Mouse (Mus musculus): ENCODE results near the gene Elmod3.

Elmod3 gene

GRCm38 (mm10) chr6:72615151-72615550 is 16.9 kb upstream of the Elmod3 start:
- no peak for DNase-seq (ENCODE audit: low spot score)

- DNase-seq (ENCODE audit: low spot score), result no peak
Observed at GRCm38 (mm10) chr6:72610261-72610660, 12.0 kb upstream of the Elmod3 start.

DNA sequence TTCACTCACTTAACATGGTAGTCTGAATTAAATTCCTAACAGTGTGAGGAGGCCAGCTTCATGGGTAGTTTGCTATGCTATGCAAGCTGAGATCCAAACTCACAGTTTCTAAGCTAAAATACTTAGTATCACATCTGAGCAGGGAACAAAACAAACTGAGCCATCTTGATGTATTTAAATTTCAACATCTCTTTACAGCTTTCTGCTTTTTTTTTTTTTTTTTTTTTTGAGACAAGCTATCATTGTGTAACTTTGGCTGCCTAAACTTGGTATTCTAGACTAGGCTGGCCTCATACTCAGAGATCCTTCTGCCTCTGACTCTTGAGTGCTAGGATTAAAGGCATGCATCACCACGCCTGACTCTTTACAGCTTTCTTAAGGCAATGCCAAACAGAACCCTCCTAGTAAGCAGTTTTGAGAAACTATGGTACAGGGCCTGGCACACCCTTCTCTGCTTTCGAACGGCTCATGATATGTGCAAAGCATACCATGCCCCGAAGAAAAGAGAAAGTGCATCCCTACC is 10.5 kb upstream of the Elmod3 start:
- DNase-seq (ENCODE audit: low spot score), result no peak

GRCm38 (mm10) chr6:72607676-72608075 is 9.5 kb upstream of the Elmod3 start:
- no peak for DNase-seq (ENCODE audit: low spot score)

DNA sequence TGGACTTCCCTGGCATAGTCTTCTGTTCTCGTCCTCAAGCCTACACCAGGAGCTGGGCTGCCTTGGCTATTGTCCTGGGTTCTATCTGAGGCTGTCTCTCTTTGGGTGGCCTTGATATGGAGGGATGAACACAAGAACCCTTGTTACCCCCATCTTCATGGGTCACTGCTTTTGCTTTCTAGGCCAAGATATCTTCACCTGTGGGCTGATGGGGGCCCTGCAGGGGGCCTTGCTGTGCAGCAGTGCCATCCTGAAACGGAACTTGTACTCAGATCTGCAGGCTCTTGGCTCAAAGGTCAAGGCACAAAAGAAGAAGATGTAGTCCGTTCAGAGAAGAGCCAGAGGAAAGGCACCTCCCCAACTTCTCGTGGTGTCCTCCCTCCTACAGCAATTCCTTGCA is 8.8 kb upstream of the Elmod3 start:
- DNase-seq (ENCODE audit: low spot score), result no peak

GRCm38 (mm10) chr6:72604066-72604465 is 5.9 kb upstream of the Elmod3 start:
- no peak for DNase-seq (ENCODE audit: low spot score)

- DNase-seq (ENCODE audit: low spot score), result peak; percentile 66
Observed at GRCm38 (mm10) chr6:72601732-72602131, 3.5 kb upstream of the Elmod3 start.

GRCm38 (mm10) chr6:72600771-72601170 is 2.6 kb upstream of the Elmod3 start:
- DNase-seq (ENCODE audit: low spot score), result no peak

- DNase-seq (ENCODE audit: low spot score), result no peak
Observed at GRCm38 (mm10) chr6:72600216-72600615, 2.0 kb upstream of the Elmod3 start.

DNA sequence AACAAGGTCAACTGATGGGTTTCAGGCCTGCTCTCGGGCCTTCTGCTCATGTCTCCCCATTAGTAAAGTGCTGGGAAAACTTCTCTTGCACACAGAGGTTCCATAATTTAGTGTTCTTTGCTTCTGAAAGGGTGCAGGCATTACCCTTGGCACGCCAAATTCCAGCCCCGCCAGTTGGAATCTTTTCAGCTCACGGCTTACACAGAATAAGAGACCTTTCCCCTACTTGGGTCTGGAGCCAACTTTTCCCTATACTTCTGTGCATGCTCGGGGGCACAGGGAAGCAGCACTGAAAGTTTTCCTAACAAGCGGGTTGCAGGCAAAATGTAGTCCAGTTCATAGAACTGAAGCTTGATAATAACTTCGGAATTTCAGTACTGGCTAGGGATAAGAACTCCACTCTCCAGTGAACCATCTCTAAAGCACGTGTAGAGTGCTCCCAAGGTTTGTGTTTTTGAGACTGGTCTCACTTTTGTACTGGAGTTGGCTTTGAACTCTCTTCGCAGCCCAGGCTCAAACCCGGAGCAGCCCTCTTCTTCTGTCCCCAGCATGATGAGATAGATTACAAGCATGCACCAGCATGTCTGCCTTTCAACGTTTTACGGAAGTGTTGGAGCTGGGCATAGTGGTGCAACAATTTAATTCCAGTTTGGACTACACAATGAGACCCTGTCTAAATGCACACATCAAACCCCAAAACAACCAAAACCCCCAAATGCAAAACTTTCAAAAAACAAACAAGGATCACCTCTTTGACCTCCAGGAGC is 761 bp upstream of the Elmod3 start:
- peak; percentile 41 for DNase-seq (ENCODE audit: low spot score)

DNA sequence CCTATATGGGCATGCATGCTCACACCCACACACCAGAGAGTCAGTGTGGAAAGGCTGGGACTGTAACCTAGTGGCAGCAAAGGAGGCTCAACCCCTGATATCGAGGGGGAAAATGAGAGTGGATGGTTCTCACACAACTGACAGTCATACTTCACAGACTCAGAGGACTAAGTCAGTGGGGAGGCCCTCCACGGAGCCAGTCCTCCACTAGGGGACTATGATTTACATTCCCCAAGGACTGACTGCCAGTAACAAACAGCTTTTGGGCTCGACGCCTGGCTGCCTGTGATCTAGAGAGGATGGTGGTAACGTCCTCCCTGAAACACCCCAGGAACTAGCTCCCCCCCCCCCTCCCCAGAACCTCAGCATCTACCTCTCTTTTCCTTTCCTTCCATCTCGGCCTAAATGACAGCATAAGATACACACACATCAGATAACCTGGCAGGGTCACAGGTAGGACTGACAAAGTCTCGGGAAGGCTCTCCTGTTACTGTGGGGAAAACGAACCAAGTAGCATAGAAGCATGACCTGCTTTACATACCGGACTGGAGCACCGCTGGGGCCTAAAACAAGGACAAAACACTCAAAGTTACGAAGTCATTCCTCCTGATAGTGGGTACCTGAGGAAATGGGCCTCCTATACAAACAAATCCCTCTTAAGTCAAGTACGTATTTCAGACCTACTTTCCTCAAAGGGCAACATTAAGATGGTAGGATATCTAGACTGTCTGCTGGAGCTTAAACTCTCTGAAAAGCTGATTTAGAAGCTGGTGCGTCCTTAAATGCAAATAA is 934 bp downstream of the Elmod3 start:
- no peak for DNase-seq (ENCODE audit: low spot score)

- no peak for DNase-seq (ENCODE audit: low spot score)
Observed at GRCm38 (mm10) chr6:72593914-72594313, 4.3 kb downstream of the Elmod3 start.

GRCm38 (mm10) chr6:72593011-72593803 is 5.0 kb downstream of the Elmod3 start:
- no peak for DNase-seq (ENCODE audit: low spot score)

DNA sequence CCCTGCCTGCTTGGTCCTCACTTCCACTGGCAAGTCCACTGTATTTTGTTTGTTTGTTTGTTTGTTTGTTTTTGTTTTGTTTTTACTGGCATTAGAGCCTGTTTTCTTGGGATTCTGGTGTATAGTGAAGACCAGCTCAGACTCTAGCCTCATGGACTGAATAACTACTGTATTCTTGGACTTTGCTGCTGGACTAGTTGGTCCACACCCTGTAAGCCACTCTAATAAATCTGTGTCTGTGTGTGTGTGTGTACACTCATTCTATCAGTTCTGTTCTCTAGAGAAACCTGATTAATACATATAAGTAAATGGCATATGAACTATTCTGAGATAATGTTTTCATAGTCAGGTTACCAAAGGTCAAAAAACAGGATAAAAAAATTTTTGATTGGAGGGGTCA is 8.1 kb downstream of the Elmod3 start:
- no peak for DNase-seq (ENCODE audit: low spot score)

DNA sequence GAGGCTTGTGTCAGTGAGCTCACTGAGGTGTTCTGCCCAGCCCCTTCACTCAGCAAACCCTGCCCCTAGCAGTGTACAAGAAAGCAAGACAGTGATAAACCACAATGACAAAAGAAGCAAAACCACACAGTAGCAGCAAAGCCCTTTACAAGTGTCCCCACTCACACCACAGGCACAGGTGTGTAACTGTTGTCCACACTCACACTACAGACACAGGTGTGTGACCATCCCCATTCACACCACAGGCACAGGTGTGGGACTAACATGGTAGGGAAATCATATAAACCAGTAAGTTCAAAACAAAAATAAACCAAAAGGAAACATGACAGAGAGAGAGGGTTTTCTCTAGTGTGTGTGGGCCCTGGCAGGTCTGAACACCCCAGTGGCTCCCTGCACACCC is 9.9 kb downstream of the Elmod3 start:
- DNase-seq (ENCODE audit: low spot score), result no peak

DNA sequence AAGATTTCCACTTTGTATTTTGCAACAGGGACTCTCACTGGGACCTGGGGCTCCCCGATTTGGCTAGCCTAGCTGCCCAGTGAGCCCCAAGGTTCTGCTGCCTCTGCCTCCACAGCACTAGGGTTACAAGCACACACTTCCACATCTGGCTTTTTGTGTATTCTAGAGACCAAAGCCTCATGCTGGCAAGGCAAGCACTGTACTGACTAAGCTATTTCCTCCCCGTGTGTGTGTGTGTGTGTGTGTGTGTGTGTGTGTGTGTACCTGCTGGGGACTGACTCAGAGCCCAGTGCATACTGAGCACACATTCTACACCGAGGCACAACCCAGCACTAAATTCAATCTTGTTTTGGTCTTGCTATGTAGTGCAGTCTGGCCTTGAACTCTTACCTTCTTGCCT is 11.5 kb downstream of the Elmod3 start:
- DNase-seq (ENCODE audit: low spot score), result no peak

GRCm38 (mm10) chr6:72584154-72584553 is 14.1 kb downstream of the Elmod3 start:
- no peak for DNase-seq (ENCODE audit: low spot score)

- no peak for DNase-seq (ENCODE audit: low spot score)
Observed at GRCm38 (mm10) chr6:72583211-72583839, 14.9 kb downstream of the Elmod3 start.

GRCm38 (mm10) chr6:72581625-72582382 is 16.4 kb downstream of the Elmod3 start:
- DNase-seq (ENCODE audit: low spot score), result no peak

DNA sequence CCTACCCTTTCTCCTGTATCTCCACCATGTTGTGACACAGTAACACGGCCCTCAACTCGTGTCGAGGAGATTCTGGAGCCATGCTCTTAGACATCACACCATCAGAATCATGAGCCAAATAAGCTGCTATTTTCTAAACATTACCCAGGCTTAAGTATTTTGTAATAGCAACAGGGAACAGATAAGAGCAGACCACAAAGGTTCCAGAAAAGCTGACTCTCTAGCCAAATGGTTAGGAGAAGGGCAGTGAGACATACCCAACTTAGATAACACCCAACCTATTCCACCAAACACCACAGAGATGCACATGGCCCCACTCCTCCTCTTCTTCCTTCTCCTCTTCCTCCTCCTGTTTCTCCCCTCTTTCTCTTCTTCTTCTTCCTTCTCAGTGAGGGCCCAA is 22.2 kb downstream of the Elmod3 start:
- DNase-seq (ENCODE audit: low spot score), result no peak

DNA sequence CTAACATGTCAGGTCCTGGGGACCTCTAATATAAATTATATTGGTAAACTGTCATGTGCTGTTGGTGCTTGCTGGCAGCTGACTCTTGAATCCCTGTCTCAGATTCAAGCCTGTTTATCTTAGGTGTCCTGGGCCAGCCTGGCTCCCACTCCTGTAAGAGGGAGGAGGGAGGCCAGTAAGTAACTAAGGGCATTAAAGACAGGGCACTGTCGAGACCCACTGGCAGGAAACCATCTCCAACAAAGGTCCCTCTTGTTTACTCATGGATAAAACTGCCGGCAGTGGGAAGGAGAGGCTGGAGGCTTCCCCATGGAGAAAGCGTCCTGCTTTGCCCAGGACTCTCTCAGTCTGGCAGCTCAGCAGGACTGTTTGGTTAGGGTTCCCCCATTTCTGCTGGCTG is 26.4 kb downstream of the Elmod3 start:
- no peak for DNase-seq (ENCODE audit: low spot score)

Data from urinary bladder, postnatal 25 days (tissue).